Mouse (Mus musculus) frontal cortex, postnatal 25 days (tissue): ENCODE data around the gene Manea.
"Not testable (repeated sequence)": the region's sequence is repeated elsewhere in the genome, so short reads cannot be mapped to it uniquely, and the experiment has no call there.

Experiments
- DNase-seq, 2 experiments: peaks; one replicate each; pipeline ENCODE4 v3.0.0; 2022; ENCODE audit warnings: low spot score in 2 of 2

The Manea gene

GRCm38 (mm10) chr4:26346443-26347106 lies at the start of gene Manea:
Manea (minus strand) TSS chr4:26346891.
- peak; percentile 69 to 70 for DNase-seq

DNA sequence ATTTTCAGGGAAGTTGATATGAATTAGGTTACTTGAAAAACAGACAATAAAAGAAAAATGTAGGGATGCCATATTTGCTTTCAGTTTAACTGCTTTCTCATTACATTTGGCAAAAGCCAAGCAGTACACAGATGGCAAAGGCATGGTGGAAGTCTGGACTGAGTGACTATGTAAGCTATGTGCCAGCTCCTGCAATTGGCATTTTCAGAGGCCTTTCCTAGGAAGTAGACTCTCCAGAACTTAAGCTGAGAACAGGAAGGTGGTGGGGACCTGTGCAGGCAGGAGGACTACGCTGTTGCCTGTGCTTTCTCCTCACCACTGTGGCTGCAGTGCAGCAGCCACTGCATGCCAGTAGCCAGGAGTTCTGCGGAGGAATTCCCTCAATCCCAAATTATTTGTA lies 7.9 kb upstream of the Manea start:
- no peak for DNase-seq

DNA sequence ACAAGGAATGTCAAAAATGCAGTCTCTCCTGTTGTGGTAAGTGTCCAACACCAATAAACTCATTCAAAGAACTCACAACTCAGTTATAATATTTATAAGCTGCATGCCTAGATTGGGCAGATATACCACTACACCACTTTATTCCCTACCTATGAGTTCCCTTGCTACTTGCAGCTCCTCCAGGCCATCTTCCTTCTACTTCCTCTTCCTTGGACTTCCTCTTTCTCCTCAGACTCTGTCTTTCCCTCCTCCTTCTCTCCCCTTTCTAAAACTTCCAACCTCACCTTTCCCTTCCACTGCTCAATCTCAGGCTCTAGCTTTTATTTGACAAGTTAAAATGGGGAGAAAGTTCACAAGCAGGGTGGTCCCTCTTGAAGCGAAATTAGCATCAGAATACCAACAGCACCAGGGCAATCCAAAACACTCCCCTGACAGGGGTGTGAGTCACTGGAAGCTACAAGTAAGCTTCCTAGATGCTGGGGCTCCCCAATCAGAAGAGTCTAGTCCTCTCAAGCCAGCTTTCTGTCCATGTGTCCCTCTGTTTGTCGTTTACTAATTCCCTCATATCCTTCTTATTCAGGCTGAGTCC lies 7.0 kb upstream of the Manea start:
- DNase-seq, result no peak

DNA sequence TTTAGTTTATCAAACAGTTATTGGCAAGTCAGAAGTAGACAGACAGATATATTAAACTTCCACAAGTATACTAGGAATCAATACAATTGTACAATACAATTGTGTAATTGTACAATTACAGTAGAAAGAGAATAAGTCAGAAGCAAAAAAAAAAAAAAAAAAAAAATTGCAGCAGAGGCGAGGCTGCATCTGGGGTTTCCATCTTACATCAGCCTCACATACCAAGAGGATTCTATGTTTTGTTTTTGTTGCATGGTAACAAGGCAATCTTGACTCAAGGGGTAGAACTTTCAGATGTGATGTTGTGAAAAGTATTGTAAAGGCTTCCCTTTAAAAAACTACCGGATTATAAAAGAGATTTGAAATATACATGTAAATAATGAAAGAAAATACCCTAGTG lies 548 bp upstream of the Manea start:
- DNase-seq, result no peak

- peak in 1 of 2 experiments; percentile 8 for DNase-seq
These were observed 799 bp downstream of the Manea start for GRCm38 (mm10) chr4:26345741-26346442.

DNA sequence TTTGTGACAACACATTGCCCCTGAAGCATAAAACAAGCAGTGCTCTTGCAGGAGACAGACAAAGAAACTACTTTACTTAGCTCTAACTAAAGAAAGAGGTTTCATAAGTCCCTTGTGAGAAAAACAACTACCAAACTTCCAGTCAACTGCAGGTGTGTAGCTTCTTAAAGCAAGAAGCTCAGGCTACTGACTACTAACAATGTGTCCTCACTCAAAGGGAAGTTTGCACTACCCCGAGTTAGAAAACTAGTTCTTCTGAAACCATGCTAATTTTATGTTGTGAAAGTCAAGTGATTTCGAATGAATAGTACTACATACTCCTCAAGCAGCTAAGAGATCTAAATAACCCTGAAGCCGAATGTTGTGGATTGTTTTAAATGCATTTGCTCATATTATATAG lies 1.6 kb downstream of the Manea start:
- no peak for DNase-seq

DNA sequence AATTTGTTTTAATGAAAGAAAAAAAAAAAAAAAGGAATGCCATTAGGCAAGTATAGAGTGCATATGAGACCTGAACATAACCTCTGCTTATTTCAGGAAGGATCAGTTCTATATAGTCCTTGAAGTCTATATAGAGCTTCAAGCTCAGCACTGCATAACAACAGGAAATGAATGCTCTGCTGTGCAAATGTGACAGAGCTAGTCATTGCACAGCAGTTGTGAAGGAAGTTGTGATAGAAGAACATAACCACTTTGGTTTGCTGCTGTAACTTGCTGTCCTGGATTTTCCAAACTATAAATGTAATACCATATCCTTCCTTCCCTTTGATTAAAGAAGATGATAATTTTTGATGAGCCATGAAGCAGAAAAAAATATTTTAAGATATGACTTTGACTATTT lies 4.3 kb downstream of the Manea start:
- DNase-seq, result no peak

DNA sequence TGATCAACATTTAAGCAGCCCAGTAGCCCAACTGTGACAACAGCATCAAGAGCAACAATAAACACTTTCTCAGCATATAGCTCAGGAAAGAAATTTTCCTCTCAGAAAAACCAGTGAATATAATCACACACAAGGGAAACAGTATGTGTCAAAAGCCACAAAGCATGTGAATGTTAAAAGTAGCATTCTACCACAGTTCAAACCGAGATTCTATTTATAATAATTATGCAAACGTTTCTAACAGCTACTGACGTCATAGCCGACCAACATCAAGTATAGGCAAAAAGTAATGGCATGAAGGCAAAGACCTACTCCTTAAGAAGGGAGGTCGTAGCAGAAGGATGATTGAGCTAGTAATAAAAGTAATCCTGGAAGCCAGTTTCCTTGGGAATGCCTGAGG lies 8.1 kb downstream of the Manea start:
- no peak for DNase-seq

DNA sequence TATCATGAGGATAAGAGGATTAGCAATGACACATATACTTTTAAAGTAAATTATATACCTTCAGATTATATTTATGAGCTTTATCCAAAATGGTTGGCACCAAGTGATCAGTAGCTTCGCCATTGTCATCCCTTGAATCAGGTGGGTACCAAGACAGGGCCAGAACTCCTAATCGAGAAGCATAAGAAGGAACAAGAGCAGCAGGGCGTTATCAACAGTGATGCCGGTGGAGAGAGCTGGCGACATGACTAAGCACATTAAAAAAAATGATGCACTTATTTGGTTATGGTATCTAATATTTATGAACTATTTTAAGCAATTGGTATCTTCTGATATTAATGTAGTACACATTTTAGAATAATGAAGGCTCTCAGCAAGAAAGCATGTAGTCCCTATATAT lies 10.1 kb downstream of the Manea start:
- no peak for DNase-seq

DNA sequence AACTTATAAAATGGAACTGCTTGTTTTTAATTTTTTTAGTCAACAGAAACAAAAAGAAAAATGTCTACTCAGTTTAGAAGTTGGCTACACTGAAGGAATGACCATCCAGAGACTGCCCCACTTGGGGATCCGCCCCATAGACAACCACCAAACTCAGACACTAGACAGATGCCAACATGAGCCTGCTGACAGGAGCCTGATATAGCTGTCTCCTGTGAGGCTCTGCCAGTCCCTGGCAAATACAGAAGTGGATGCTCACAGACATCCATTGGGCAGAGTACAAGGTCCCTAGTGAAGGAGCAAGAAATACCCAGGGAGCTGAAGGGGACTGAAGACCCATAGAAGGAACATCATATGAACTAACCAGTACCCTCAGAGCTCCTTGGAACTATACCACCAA lies 42.0 kb downstream of the Manea start:
- DNase-seq, result not testable (repeated sequence)

DNA sequence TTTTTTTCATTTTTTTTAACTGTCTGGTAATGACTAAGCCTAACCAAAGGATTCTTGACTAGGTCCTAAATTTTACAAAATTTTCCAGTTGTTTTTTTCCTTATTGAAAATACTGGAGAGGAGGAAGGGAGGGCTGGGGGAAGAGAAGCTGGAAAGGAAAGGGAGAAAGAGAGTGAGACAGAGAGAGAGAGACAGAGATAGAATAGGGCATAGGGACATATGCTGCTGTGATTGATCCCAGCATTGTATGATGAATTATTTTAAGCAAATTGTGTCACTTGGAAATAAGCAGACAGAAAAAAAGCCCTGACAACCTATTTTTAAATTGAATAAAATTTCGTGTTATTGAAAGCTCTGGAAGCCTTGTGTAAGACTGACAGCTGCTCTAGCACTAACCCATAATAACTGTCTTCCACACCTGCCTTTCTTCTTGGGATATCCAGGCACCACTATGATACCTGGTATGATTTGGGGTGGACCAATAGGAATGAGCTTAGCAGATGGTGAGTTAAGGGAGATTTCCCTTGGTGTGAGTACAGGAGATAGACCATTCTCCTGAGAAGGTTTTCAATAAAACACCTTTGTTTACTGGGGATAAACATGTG lies 69.5 kb downstream of the Manea start:
- no peak for DNase-seq

DNA sequence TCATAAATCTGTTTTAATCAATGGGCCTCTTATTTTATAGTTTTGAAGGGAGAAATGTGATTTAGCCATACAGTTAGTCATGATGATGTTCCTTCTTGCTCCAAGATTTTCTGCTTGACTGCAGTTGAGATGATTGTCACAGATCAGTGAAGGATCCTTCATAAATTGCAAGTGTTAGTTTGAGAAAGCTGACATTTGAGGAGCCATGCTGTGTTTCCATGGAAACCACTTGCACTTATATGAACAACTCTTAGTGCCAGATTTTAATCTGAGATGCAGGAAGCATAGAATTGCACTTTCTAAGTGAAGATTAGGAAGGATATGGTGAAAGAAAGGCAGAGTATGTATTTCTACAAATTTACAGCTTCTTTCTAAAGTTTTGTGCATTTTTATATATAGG lies 70.4 kb downstream of the Manea start:
- no peak for DNase-seq

DNA sequence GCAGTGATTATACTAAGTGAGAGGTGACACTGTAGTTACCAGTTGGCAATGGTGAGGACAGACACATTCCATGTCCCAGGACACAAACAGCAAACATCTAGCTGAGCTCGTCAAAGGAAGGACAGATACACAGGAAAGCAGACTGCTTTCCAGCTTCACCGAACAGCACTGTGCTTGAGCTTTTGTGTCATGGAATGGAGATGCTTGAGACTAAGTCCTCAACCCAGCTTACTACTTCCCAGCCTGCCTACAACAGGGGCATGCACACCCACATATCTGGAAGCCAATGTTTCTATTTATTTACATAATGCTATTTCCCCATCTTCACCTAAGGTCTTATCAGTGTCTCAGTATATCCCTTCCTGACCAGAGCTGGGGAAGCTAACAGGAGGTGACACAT lies 70.9 kb downstream of the Manea start:
- DNase-seq, result no peak
